ENCODE assay signal across 8 mouse cellular contexts in the genomic region with DNA sequence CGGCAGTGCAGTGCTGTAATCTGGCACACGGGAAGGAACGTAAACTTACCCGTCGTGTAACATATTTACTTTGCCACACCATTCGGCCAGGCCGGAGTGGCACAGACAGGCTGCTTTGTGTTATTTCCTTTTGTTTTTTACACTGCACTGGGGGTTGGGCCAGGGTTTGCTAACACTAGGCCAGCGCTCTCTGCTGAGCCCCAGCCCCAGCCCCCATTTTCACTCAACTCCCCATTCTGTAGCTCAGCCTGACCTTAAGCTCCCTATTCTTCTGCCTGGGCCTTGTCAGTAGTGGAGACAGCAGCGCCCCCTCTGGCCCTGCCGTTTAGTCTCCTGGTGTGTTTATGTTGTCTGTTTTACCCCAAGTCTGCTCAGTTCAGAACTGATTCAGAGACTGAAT.
DNase-seq lines count a peak whose midpoint lies in the region; ATAC-seq lines count a peak whose summit lies in the region.
"Had no signal": no experiment of that assay in that cellular context is flagged by ENCODE, and none has a peak within 500 bp of the region (broad histone marks: within the 10 kb centered on the region; RNA-seq: fewer than 3 reads in every experiment).

No protein-coding gene starts in this region.

- no peak overlapping the region for H3K9ac ChIP-seq in liver, embryonic 12.5 days
- H3K9ac ChIP-seq in midbrain, embryonic 15.5 days, result no peak overlapping the region

- no peak overlapping the region for H3K4me2 ChIP-seq in liver, embryonic 12.5 days
- no peak overlapping the region for H3K4me2 ChIP-seq in midbrain, embryonic 15.5 days

- H3K4me1 ChIP-seq in liver, embryonic 12.5 days, result peaks cover 61% of the 10 kb centered on the region
- H3K4me1 ChIP-seq in midbrain, embryonic 15.5 days, result peaks cover 35% of the 10 kb centered on the region

- WGBS in liver, embryonic 12.5 days (ENCODE audit: insufficient replicate concordance), result 65% methylated on average over 10 of the region's 10 CpGs
- WGBS in midbrain, embryonic 15.5 days, result 17% methylated on average over 10 of the region's 10 CpGs

- peak; percentile 28 for DNase-seq in liver
- peak; percentile 58 for DNase-seq in embryo, embryonic 11 days
- DNase-seq in induced T-regulatory cell, adult 2 months (ENCODE audit: low read depth), result peak; percentile 59
- DNase-seq in urinary bladder, postnatal 36 days (ENCODE audit: low spot score in 2 of 2), result no peak
- no peak for DNase-seq in layer of hippocampus, postnatal 36 days

- no peaks in the 10 kb centered on the region for H3K9me3 ChIP-seq in liver, embryonic 12.5 days (replicated peaks)
- no peaks in the 10 kb centered on the region for H3K9me3 ChIP-seq in midbrain, embryonic 15.5 days

- ATAC-seq in liver, embryonic 12.5 days, result no peak
- ATAC-seq in midbrain, embryonic 15.5 days (replicated peaks), result no peak; the same call in 1 of the 2 replicates

- H3K4me3 ChIP-seq in liver, embryonic 12.5 days, result no peak overlapping the region
- H3K4me3 ChIP-seq in midbrain, embryonic 15.5 days, result no peak overlapping the region
- H3K4me3 ChIP-seq: erythroblast, embryonic 14.5 days had no signal

- H3K27ac ChIP-seq in liver, embryonic 12.5 days, result no peak overlapping the region
- H3K27ac ChIP-seq in midbrain, embryonic 15.5 days, result 0 out of 2 replicates have a peak overlapping the region, but pooled peaks have one; percentile 1

- H3K36me3 ChIP-seq in liver, embryonic 12.5 days, result peaks cover 13% of the 10 kb centered on the region; the same call in 1 of the 2 replicates
- no peaks in the 10 kb centered on the region for H3K36me3 ChIP-seq in midbrain, embryonic 15.5 days (replicated peaks)

- no peaks in the 10 kb centered on the region for H3K27me3 ChIP-seq in liver, embryonic 12.5 days (replicated peaks)
- H3K27me3 ChIP-seq in midbrain, embryonic 15.5 days (replicated peaks), result no peaks in the 10 kb centered on the region

Comparison
In these comparisons a context has a peak if more than half of its experiments do, and no peak if none do; other contexts are left out.
1. DNase-seq: peak in liver (single experiment), embryo, embryonic 11 days (single experiment) and induced T-regulatory cell, adult 2 months (single experiment); none in urinary bladder, postnatal 36 days (0 of 2) and layer of hippocampus, postnatal 36 days (0 of 2).